Mouse (Mus musculus) stomach, postnatal 0 days (tissue): ENCODE measurements at regions not wholly inside any gene's neighbourhood (a gene's known extent, or its start where the extent isn't known, plus 50 kb on each side); places are given as distances from the start of the nearest gene placed in this dataset.

Source experiments
- CTCF ChIP-seq: IDR thresholded peaks from 2 replicates; pipeline ENCODE4 v1.5.1; 2016; ENCODE audit warnings: antibody characterized with exemption, low read depth, mild to moderate bottlenecking, moderate library complexity
- EP300 ChIP-seq: optimal IDR thresholded peaks from 2 replicates; pipeline ENCODE3; 2016; ENCODE audit warnings: antibody characterized with exemption

DNA sequence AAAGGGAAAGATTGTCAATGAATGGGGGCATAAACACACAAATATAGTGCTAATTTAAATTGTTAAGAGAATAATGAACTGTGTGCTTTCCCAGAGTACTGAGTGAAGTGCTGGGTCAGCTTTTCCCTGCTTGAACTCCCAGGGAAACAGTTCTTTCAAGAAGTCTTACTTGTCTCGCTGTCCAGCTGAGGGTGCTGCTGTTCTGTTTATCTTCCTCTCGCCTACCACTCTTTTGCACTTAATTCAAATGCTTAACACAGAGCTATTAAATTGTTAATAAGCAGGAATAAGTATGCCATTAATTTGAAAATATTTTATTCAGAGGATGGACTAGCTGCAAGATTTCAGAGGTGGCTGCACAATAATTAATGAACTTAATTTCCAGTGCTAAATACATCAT, 262.5 kb upstream of the Ddx18 start:
- TF ChIP-seq CTCF (no peak), EP300 (no peak)
